Mouse (Mus musculus) stomach, embryonic 16.5 days (tissue): Measurements from ENCODE around the gene Slc4a7. TPM values are rescaled to one million over a fixed set of nuclear protein-coding genes. Genes with fewer than 3 reads are reported as not detected.

ENCODE experiments used
- ATAC-seq: fragments of 200-750 bp; cut with Nextera tagmentation; 2 replicates; pipeline ENCODE4 v1.8.0; 2017; ENCODE audit warnings: moderate number of reproducible peaks, moderate TSS enrichment; ENCODE audit not compliant: insufficient read depth, low FRiP score
- H3K27ac ChIP-seq: fragments of 300-500 bp; sonication (generic); 2 replicates; pipeline ENCODE4 v1.5.1; 2014; ENCODE audit warnings: low read length
- H3K27me3 ChIP-seq: fragments of 300-500 bp; sonication (generic); 2 replicates; pipeline ENCODE4 v1.6.1; 2014; ENCODE audit warnings: low read length, control low read depth, mixed read lengths; ENCODE audit not compliant: control insufficient read depth, insufficient read depth
- H3K36me3 ChIP-seq: fragments of 300-500 bp; sonication (generic); 2 replicates; pipeline ENCODE4 v1.6.1; 2014; ENCODE audit warnings: low read length; ENCODE audit not compliant: control insufficient read depth, insufficient read depth
- H3K4me1 ChIP-seq: fragments of 300-500 bp; sonication (generic); 2 replicates; pipeline ENCODE4 v1.6.1; 2014; ENCODE audit warnings: low read length, control low read depth, mixed read lengths; ENCODE audit not compliant: control insufficient read depth, insufficient read depth
- H3K4me2 ChIP-seq: fragments of 300-500 bp; sonication (generic); 2 replicates; pipeline ENCODE4 v1.6.1; 2014; ENCODE audit warnings: low read depth, low read length, mixed read lengths
- H3K4me3 ChIP-seq: fragments of 300-500 bp; sonication (generic); replicated peaks from 2 replicates; pipeline ENCODE4 v1.5.1; 2014; ENCODE audit warnings: mild to moderate bottlenecking, low read length
- H3K9ac ChIP-seq: fragments of 300-500 bp; sonication (generic); 2 replicates; pipeline ENCODE4 v1.6.1; 2014; ENCODE audit warnings: low read length
- H3K9me3 ChIP-seq: fragments of 300-500 bp; sonication (generic); replicated peaks from 2 replicates; pipeline ENCODE4 v1.6.1; 2016; ENCODE audit warnings: low read length, control low read depth; ENCODE audit not compliant: control insufficient read depth
- WGBS: fragments of 180-500 bp; shearing (Covaris S2); extraction: QIAGEN DNeasy Blood & Tissue Kit; methylation state at CpG from one replicate; pipeline ENCODE4 v1.1.7; 2014; 5-methylcytosine and 5-hydroxymethylcytosine counted together
- polyA plus RNA-seq: library from polyadenylated mRNA; unstranded; fragments of >200 nt; fragmentation: Nextera tagmentation; extraction: Ambion mirVana; gene quantifications from 2 replicates; pipeline ENCODE4 v1.2.1, GENCODE M21; 2015

The Slc4a7 gene
- 13.7 and 15.4 TPM in 2 replicates for polyA plus RNA-seq

- Histone ChIP-seq H3K27ac (peak within 1 kb of the TSS; percentile 95), H3K9me3 (no peaks in the 10 kb centered on the region), H3K4me2 (peak within 1 kb of the TSS; percentile 75), H3K36me3 (no peaks in the 10 kb centered on the region), H3K4me3 (peak within 1 kb of the TSS; percentile 90), H3K9ac (peak within 1 kb of the TSS; percentile 97), H3K27me3 (no peaks in the 10 kb centered on the region), H3K4me1 (peaks cover 11% of the 10 kb centered on the region)
- 72% methylated on average over 5 of the region's 5 CpGs for WGBS
- no peak for ATAC-seq
Measured at GRCm38 (mm10) chr14:14701710-14702329, at the start of gene Slc4a7. Gene Slc4a7, plus strand, starts transcription at chr14:14702279.

- Histone ChIP-seq H3K4me1 (no peaks in the 10 kb centered on the region), H3K4me2 (no peak overlapping the region), H3K4me3 (no peak overlapping the region), H3K27me3 (no peaks in the 10 kb centered on the region), H3K27ac (no peak overlapping the region), H3K9me3 (no peaks in the 10 kb centered on the region), H3K36me3 (no peaks in the 10 kb centered on the region), H3K9ac (no peak overlapping the region)
- WGBS, result 58% methylated on average over 1 of the region's 1 CpGs
- no peak for ATAC-seq
Measured at GRCm38 (mm10) chr14:14670597-14670996, 31.5 kb upstream of the Slc4a7 start.

- Histone ChIP-seq H3K9me3 (no peaks in the 10 kb centered on the region), H3K36me3 (no peaks in the 10 kb centered on the region), H3K4me2 (no peak overlapping the region), H3K27me3 (no peaks in the 10 kb centered on the region), H3K4me3 (no peak overlapping the region), H3K4me1 (peaks cover 5% of the 10 kb centered on the region; the same call in 1 of the 2 replicates), H3K27ac (no peak overlapping the region), H3K9ac (no peak overlapping the region)
- ATAC-seq, result no peak
- 56% methylated on average over 4 of the region's 4 CpGs for WGBS
Measured at GRCm38 (mm10) chr14:14681611-14682010, 20.5 kb upstream of the Slc4a7 start.

GRCm38 (mm10) chr14:14684771-14685170 is 17.3 kb upstream of the Slc4a7 start:
- no peak overlapping the region for H3K9ac ChIP-seq
- H3K4me1 ChIP-seq, result peaks cover 5% of the 10 kb centered on the region; the same call in 1 of the 2 replicates
- H3K9me3 ChIP-seq, result no peaks in the 10 kb centered on the region
- WGBS, result 72% methylated on average over 4 of the region's 4 CpGs
- no peak for ATAC-seq
- H3K27ac ChIP-seq, result no peak overlapping the region
- no peak overlapping the region for H3K4me2 ChIP-seq
- no peak overlapping the region for H3K4me3 ChIP-seq
- no peaks in the 10 kb centered on the region for H3K27me3 ChIP-seq
- no peaks in the 10 kb centered on the region for H3K36me3 ChIP-seq

GRCm38 (mm10) chr14:14686101-14686551 is 16.0 kb upstream of the Slc4a7 start:
- H3K4me2 ChIP-seq, result no peak overlapping the region
- ATAC-seq, result no peak
- H3K9me3 ChIP-seq, result no peaks in the 10 kb centered on the region
- no peak overlapping the region for H3K27ac ChIP-seq
- H3K9ac ChIP-seq, result no peak overlapping the region
- peaks cover 5% of the 10 kb centered on the region; the same call in 1 of the 2 replicates for H3K4me1 ChIP-seq
- no peaks in the 10 kb centered on the region for H3K27me3 ChIP-seq
- H3K4me3 ChIP-seq, result no peak overlapping the region
- 64% methylated on average over 7 of the region's 7 CpGs for WGBS
- H3K36me3 ChIP-seq, result no peaks in the 10 kb centered on the region

GRCm38 (mm10) chr14:14687258-14687890 is 14.7 kb upstream of the Slc4a7 start:
- Histone ChIP-seq H3K4me2 (no peak overlapping the region), H3K36me3 (no peaks in the 10 kb centered on the region), H3K9me3 (no peaks in the 10 kb centered on the region), H3K27ac (peak overlapping the region; percentile 49), H3K27me3 (no peaks in the 10 kb centered on the region), H3K4me3 (no peak overlapping the region), H3K4me1 (peaks cover 5% of the 10 kb centered on the region; the same call in 1 of the 2 replicates), H3K9ac (no peak overlapping the region)
- peak; percentile 83; the same call in 1 of the 2 replicates for ATAC-seq
- WGBS, result 58% methylated on average over 7 of the region's 7 CpGs

- under 1% methylated on average over 62 of the region's 85 CpGs for WGBS
- H3K27me3 ChIP-seq, result no peaks in the 10 kb centered on the region
Measured at GRCm38 (mm10) chr14:14702399-14703345, 593 bp downstream of the Slc4a7 start.

GRCm38 (mm10) chr14:14703346-14703871 is 1.3 kb downstream of the Slc4a7 start:
- Histone ChIP-seq H3K36me3 (no peaks in the 10 kb centered on the region), H3K4me1 (peaks cover 11% of the 10 kb centered on the region), H3K4me3 (peak overlapping the region; percentile 90), H3K9ac (peak overlapping the region; percentile 97), H3K9me3 (no peaks in the 10 kb centered on the region), H3K4me2 (peak overlapping the region; percentile 75), H3K27ac (peak overlapping the region; percentile 95), H3K27me3 (no peaks in the 10 kb centered on the region)
- peak; percentile 31 for ATAC-seq
- under 1% methylated on average over 58 of the region's 60 CpGs for WGBS

More at GRCm38 (mm10) chr14:14702399-14703345, 593 bp downstream of the Slc4a7 start:
- Histone ChIP-seq H3K4me3 (peak overlapping the region; percentile 90), H3K36me3 (no peaks in the 10 kb centered on the region), H3K9me3 (no peaks in the 10 kb centered on the region), H3K9ac (peak overlapping the region; percentile 97), H3K4me1 (peaks cover 11% of the 10 kb centered on the region), H3K4me2 (peak overlapping the region; percentile 75), H3K27ac (peak overlapping the region; percentile 95)
- ATAC-seq, result peak; percentile 98
